Mouse (Mus musculus) kidney, adult 2 months (tissue): ENCODE results near the gene Supt7l.

Source experiments
- CTCF ChIP-seq: fragments of 200-500 bp; conservative IDR thresholded peaks from 2 replicates; pipeline ENCODE4 v1.5.1; 2011; ENCODE audit warnings: low read depth, mild to moderate bottlenecking, control low read depth, low read length, moderate library complexity, mixed read lengths; ENCODE audit not compliant: insufficient read depth, insufficient read length
- POLR2A ChIP-seq: fragments of 200-500 bp; IDR thresholded peaks from one replicate; pipeline ENCODE4 v1.6.1; 2011; ENCODE audit warnings: low read depth, low read length, control low read depth

DNA sequence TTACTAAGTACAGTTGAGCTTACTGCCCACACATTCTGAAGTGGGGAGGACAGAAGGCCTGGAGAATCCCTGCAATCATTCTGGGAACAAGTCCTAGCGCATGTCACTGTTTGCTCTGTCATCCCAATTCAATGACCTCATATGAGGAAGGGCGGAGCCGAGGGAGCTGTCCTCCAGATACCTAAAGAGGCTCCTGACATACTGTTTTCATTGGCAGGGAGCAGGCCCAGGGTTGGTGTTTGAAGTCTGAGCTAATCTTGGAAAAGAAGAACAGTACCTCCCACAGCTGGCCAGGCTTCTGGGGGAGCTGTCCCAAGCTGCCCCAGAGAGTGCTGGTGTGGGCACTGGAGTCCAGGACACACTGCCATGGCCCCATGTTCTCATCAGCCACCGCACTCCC is 37.4 kb upstream of the Supt7l start:
- no peak for TF ChIP-seq CTCF
- TF ChIP-seq POLR2A = no peak
